33 mouse cellular contexts compared by ENCODE assay signal in the genomic region with DNA sequence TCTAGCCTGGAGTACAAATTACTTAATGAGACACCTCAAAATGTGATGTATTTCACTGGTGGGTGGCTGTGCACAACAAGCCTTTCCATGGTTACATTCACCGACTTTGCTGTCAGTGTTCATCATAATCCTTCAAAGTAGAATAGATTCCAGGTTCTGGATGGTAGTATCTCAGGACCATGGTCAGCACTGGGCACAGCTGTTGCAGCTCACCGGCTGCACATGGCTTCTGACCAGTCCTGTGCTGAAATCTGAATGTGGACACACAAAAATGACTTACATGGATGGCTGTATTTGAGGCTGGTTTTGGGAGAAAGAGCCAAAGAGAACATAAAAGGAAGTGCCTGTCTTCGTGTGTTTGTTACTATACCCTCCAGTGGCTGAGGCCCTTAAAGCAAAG. TPM values are rescaled to one million over a fixed set of nuclear protein-coding genes. Genes with fewer than 3 reads are reported as not detected.
DNase-seq lines count a peak whose midpoint lies in the region; ATAC-seq lines count a peak whose summit lies in the region.
"Had no signal": no experiment of that assay in that cellular context is flagged by ENCODE, and none has a peak within 500 bp of the region (broad histone marks: within the 10 kb centered on the region; RNA-seq: fewer than 3 reads in every experiment).

No protein-coding gene starts in this region.

- no peak overlapping the region for H3K4me3 ChIP-seq in kidney, embryonic 14.5 days (ENCODE audit: low read length)
- H3K4me3 ChIP-seq in limb, embryonic 10.5 days, result no peak overlapping the region
- H3K4me3 ChIP-seq in intestine, embryonic 15.5 days (replicated peaks), result no peak overlapping the region
- H3K4me3 ChIP-seq: embryonic facial prominence, embryonic 15.5 days; forebrain, embryonic 12.5 days; heart, embryonic 10.5 days; heart, embryonic 15.5 days; hindbrain, embryonic 15.5 days; layer of hippocampus, adult 2 months; midbrain, embryonic 12.5 days; neural tube, embryonic 13.5 days had no signal

- H3K4me2 ChIP-seq in kidney, embryonic 14.5 days (replicated peaks; ENCODE audit: low read depth, low read length), result no peak overlapping the region
- no peak overlapping the region for H3K4me2 ChIP-seq in intestine, embryonic 15.5 days (replicated peaks)
- H3K4me2 ChIP-seq: embryonic facial prominence, embryonic 15.5 days; forebrain, embryonic 12.5 days; heart, embryonic 15.5 days; hindbrain, embryonic 15.5 days; midbrain, embryonic 12.5 days; neural tube, embryonic 13.5 days had no signal

- 64% methylated on average over 3 of the region's 3 CpGs for WGBS in kidney, embryonic 14.5 days
- WGBS in limb, embryonic 10.5 days, result 82% methylated on average over 3 of the region's 3 CpGs
- 64% methylated on average over 3 of the region's 3 CpGs for WGBS in intestine, embryonic 15.5 days

- no peaks in the 10 kb centered on the region for H3K27me3 ChIP-seq in kidney, embryonic 14.5 days (ENCODE audit: control insufficient read depth, insufficient read depth, low read length)
- H3K27me3 ChIP-seq in limb, embryonic 10.5 days (ENCODE audit: low read depth, poor library complexity, severe bottlenecking), result no peaks in the 10 kb centered on the region
- no peaks in the 10 kb centered on the region for H3K27me3 ChIP-seq in intestine, embryonic 15.5 days (replicated peaks)
- H3K27me3 ChIP-seq: embryonic facial prominence, embryonic 15.5 days; forebrain, embryonic 12.5 days; heart, embryonic 15.5 days; hindbrain, embryonic 15.5 days; midbrain, embryonic 12.5 days; neural tube, embryonic 13.5 days had no signal

- H3K36me3 ChIP-seq in kidney, embryonic 14.5 days (ENCODE audit: control insufficient read depth, insufficient read depth, low read length), result no peaks in the 10 kb centered on the region
- H3K36me3 ChIP-seq in limb, embryonic 10.5 days, result no peaks in the 10 kb centered on the region
- no peaks in the 10 kb centered on the region for H3K36me3 ChIP-seq in intestine, embryonic 15.5 days
- H3K36me3 ChIP-seq: embryonic facial prominence, embryonic 15.5 days; forebrain, embryonic 12.5 days; heart, embryonic 10.5 days; heart, embryonic 15.5 days; hindbrain, embryonic 15.5 days; midbrain, embryonic 12.5 days; neural tube, embryonic 13.5 days had no signal

- H3K27ac ChIP-seq in kidney, embryonic 14.5 days (ENCODE audit: low read depth, low read length), result no peak overlapping the region
- no peak overlapping the region for H3K27ac ChIP-seq in limb, embryonic 10.5 days
- H3K27ac ChIP-seq in intestine, embryonic 15.5 days, result no peak overlapping the region
- H3K27ac ChIP-seq: embryonic facial prominence, embryonic 15.5 days; forebrain, embryonic 12.5 days; heart, embryonic 10.5 days; heart, embryonic 15.5 days; hindbrain, embryonic 15.5 days; layer of hippocampus, adult 2 months; liver, embryonic 14.5 days; midbrain, embryonic 12.5 days; neural tube, embryonic 13.5 days had no signal

- ATAC-seq in kidney, embryonic 14.5 days (ENCODE audit: low FRiP score, low TSS enrichment), result no peak
- no peak for ATAC-seq in intestine, embryonic 15.5 days
- ATAC-seq: forebrain, postnatal 0 days; inflammation-experienced regulatory T-cells, adult 6 months had no signal

- peak; percentile 26 for DNase-seq in embryo, embryonic 11 days
- no peak for DNase-seq in embryo, embryonic 9.5 days (ENCODE audit: extremely low spot score)
- peak; percentile 46 to 53 for DNase-seq in kidney, postnatal 4 days
- peak; percentile 43 for DNase-seq in limb, embryonic 10.5 days (ENCODE audit: low spot score)
- no peak for DNase-seq in layer of hippocampus, postnatal 25 days (ENCODE audit: extremely low spot score in 1 of 2, low spot score in 1 of 2)
- DNase-seq: adrenal gland, postnatal 36 days; cerebellum, adult 18-20 months; cerebellum, postnatal 14 days; forebrain, postnatal 0 days; gastrocnemius, postnatal 14 days; heart, adult 11 months; heart, postnatal 4 days; kidney, adult 18-20 months; kidney, postnatal 25 days; liver; lung, adult 2 months; lung, postnatal 14 days; thymus, adult 2 months; thymus, postnatal 36 days had no signal

- H3K4me1 ChIP-seq in kidney, embryonic 14.5 days (ENCODE audit: control insufficient read depth, insufficient read depth, low read length), result no peaks in the 10 kb centered on the region
- no peaks in the 10 kb centered on the region for H3K4me1 ChIP-seq in limb, embryonic 10.5 days
- H3K4me1 ChIP-seq in intestine, embryonic 15.5 days (replicated peaks), result no peaks in the 10 kb centered on the region
- H3K4me1 ChIP-seq: embryonic facial prominence, embryonic 15.5 days; forebrain, embryonic 12.5 days; heart, embryonic 10.5 days; heart, embryonic 15.5 days; hindbrain, embryonic 15.5 days; midbrain, embryonic 12.5 days; neural tube, embryonic 13.5 days had no signal

- H3K9ac ChIP-seq in kidney, embryonic 14.5 days (ENCODE audit: low read depth, low read length), result no peak overlapping the region
- H3K9ac ChIP-seq in intestine, embryonic 15.5 days, result no peak overlapping the region
- H3K9ac ChIP-seq: embryonic facial prominence, embryonic 15.5 days; forebrain, embryonic 12.5 days; forebrain, postnatal 0 days; heart, embryonic 15.5 days; hindbrain, embryonic 15.5 days; liver, embryonic 14.5 days; midbrain, embryonic 12.5 days; neural tube, embryonic 13.5 days had no signal

- H3K9me3 ChIP-seq in kidney, embryonic 14.5 days (ENCODE audit: control insufficient read depth, low read length), result no peaks in the 10 kb centered on the region
- no peaks in the 10 kb centered on the region for H3K9me3 ChIP-seq in limb, embryonic 10.5 days (replicated peaks)
- H3K9me3 ChIP-seq in intestine, embryonic 15.5 days, result no peaks in the 10 kb centered on the region
- H3K9me3 ChIP-seq: embryonic facial prominence, embryonic 15.5 days; forebrain, embryonic 12.5 days; heart, embryonic 10.5 days; heart, embryonic 15.5 days; hindbrain, embryonic 15.5 days; midbrain, embryonic 12.5 days; neural tube, embryonic 13.5 days had no signal

RNA-seq across cellular contexts. Expression of a gene that starts 57.5 kb away (rescaled TPM):
- polyA plus RNA-seq in kidney, embryonic 14.5 days (2014; fragmentation: Nextera tagmentation; extraction: Ambion mirVana), result 2.2 and 2.9 TPM in 2 replicates
- 0.31 and 0.58 TPM in 2 replicates for polyA plus RNA-seq in limb, embryonic 10.5 days (2016; fragmentation: Nextera tagmentation; extraction: Ambion mirVana)
- 1 to 10 TPM; 4.9 to 7.1 TPM for total RNA-seq in layer of hippocampus, postnatal 25 days (2021)
- polyA plus RNA-seq in intestine, embryonic 15.5 days (2015; fragmentation: Nextera tagmentation; extraction: Ambion mirVana), result 25.6 and 27.6 TPM in 2 replicates
- total RNA-seq: megakaryocyte progenitor cell, adult 5-6 weeks; MEL had no signal
- polyA plus RNA-seq: inflammation-experienced regulatory T-cells, adult 6 months had no signal

Comparison
In these comparisons a context has a peak if more than half of its experiments do, and no peak if none do; other contexts are left out.
1. DNase-seq: peak in embryo, embryonic 11 days (single experiment), kidney, postnatal 4 days (2 of 2) and limb, embryonic 10.5 days (single experiment); none in embryo, embryonic 9.5 days (single experiment) and layer of hippocampus, postnatal 25 days (0 of 2).